Mouse (Mus musculus): ENCODE measurements around the gene Btbd35f1. TPM values are rescaled to one million over a fixed set of nuclear protein-coding genes. Genes with fewer than 3 reads are reported as not detected.
"Not testable (repeated sequence)": the region's sequence is repeated elsewhere in the genome, so short reads cannot be mapped to it uniquely, and the experiment has no call there.

The Btbd35f1 gene
- not detected for polyA plus RNA-seq (2012; fragmentation: generic; extraction: Trizol)
- long read RNA-seq, experiment 1: 0 reads
- long read RNA-seq, experiment 2: 0 reads

DNA sequence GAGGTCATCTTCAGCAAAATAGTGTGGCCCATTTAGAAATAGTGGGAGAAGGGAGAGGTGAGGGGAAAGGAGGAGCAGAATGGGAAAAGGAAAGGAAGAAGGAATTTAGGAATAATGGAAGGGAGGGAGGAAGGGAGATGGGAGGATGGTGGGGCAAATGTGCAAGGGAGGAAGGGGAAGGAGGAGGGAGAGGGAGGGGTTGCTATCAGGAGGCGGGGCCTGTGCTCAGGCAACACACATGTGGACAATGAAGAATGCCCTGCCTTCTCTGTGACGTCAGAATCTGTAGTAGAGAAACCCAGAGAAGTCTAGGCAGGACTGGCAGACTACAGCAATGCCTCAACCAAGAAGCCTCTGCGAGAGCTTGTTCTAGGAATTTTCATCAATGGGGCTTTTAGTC lies at the start of gene Btbd35f1:
Btbd35f1 (plus strand) TSS at position 301 of the 400 bp plus-strand sequence.
- not testable (repeated sequence) for H3ac ChIP-seq (ENCODE audit: control insufficient read depth, insufficient read length, low read depth); H3K79me3 ChIP-seq (ENCODE audit: low read depth); H3K36me3 ChIP-seq (ENCODE audit: control insufficient read depth, insufficient read depth); H3K4me3 ChIP-seq (ENCODE audit: insufficient read depth, poor library complexity, severe bottlenecking); H3K27me3 ChIP-seq (ENCODE audit: control insufficient read depth, insufficient read depth, insufficient read length); H3K79me2 ChIP-seq (ENCODE audit: control insufficient read depth, insufficient read depth)

- H3ac ChIP-seq (ENCODE audit: control insufficient read depth, insufficient read length, low read depth); H3K4me3 ChIP-seq (ENCODE audit: insufficient read depth, poor library complexity, severe bottlenecking); H3K36me3 ChIP-seq (ENCODE audit: control insufficient read depth, insufficient read depth); H3K79me2 ChIP-seq (ENCODE audit: control insufficient read depth, insufficient read depth); H3K27me3 ChIP-seq (ENCODE audit: control insufficient read depth, insufficient read depth, insufficient read length); H3K79me3 ChIP-seq (ENCODE audit: low read depth): not testable (repeated sequence)
Observed at GRCm38 (mm10) chrX:32590878-32591542, 31.2 kb downstream of the Btbd35f1 start.

DNA sequence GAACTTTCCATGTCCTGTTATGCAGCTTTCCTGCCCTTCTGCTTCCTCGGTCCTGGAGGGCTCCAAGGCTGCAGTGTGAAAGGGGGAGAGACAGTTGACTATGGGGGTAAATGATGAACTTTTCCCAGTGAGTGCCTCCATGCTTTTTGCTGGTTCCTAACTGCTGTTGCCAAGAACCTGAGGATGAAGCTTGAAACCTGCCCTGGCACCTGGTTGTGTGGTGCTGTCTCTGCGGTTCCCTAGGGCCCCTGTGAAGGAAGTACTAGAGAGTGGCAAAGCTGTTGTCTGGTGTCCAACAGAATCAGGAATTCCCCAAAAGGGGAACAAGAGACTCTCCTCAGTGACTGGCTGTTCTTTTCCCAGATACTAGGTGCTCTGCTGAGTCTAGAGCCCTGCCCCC lies 41.2 kb downstream of the Btbd35f1 start:
- not testable (repeated sequence) for H3K36me3 ChIP-seq (ENCODE audit: control insufficient read depth, insufficient read depth); H3K27me3 ChIP-seq (ENCODE audit: control insufficient read depth, insufficient read depth, insufficient read length); H3K79me2 ChIP-seq (ENCODE audit: control insufficient read depth, insufficient read depth)

GRCm38 (mm10) chrX:32601425-32601824 lies 41.6 kb downstream of the Btbd35f1 start:
- not testable (repeated sequence) for H3K27me3 ChIP-seq (ENCODE audit: control insufficient read depth, insufficient read depth, insufficient read length); H3K36me3 ChIP-seq (ENCODE audit: control insufficient read depth, insufficient read depth); H3K4me3 ChIP-seq (ENCODE audit: insufficient read depth, poor library complexity, severe bottlenecking)

More for the DNA sequence above, 41.2 kb downstream of the Btbd35f1 start:
- H3K79me3 ChIP-seq (ENCODE audit: low read depth); H3K4me3 ChIP-seq (ENCODE audit: insufficient read depth, poor library complexity, severe bottlenecking); H3ac ChIP-seq (ENCODE audit: control insufficient read depth, insufficient read length, low read depth): not testable (repeated sequence)

More at GRCm38 (mm10) chrX:32601425-32601824, 41.6 kb downstream of the Btbd35f1 start:
- not testable (repeated sequence) for H3K79me3 ChIP-seq (ENCODE audit: low read depth); H3ac ChIP-seq (ENCODE audit: control insufficient read depth, insufficient read length, low read depth); H3K79me2 ChIP-seq (ENCODE audit: control insufficient read depth, insufficient read depth)

Other genes starting within 250 kb of the Btbd35f1 start
- gene Gm5926, start 90.7 kb downstream of the Btbd35f1 start, polyA plus RNA-seq (2012; fragmentation: generic; extraction: Trizol): not detected
- not detected for gene Btbd35f21, start 166.1 kb downstream of the Btbd35f1 start, polyA plus RNA-seq (2012; fragmentation: generic; extraction: Trizol)

Data from C2C12 (cell line).